Mouse (Mus musculus): Measurements from ENCODE around the gene Camkmt.
A peak's percentile ranks its signal among the peaks of the same experiment; 100 is the strongest.

The Camkmt gene

DNA sequence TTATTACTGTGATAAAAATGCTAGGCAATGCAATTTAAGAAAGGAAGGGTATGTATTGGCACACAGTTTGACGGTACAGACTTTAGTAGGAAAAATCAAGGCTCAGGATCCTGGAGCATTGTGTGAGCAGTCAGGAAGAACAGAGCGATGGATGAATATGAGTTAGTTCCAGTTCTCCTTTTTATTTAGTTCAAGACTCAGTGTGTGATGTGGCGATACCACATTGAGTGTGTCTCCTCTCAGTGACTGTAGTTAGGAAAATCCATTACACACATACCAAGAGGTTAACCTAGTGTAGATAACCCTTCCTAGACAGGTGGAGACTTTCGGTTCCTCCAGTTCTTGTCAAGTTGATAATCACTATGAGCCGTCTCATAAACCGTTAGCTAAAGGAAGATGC lies 1.4 kb downstream of the Camkmt start:
- DNase-seq = no peak

DNA sequence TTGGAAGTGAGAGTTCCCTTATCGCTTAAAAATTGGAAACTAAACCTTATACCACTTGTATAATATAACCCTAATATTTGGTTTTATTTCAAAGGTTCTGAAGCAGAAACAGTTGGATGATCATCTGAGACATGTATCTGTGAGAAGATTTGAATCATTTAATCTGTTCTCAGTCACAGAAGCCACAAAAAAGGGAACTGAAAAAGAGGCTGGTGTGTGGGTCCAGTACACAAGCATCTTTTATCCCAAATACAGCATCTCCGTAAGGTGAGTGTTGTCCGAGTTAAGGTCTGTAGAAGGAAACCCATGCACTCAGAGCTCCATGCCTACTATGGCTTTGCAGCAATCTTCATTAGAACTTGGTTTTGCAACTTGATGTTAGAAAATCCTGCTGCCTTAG lies 6.0 kb downstream of the Camkmt start:
- no peak for DNase-seq

DNA sequence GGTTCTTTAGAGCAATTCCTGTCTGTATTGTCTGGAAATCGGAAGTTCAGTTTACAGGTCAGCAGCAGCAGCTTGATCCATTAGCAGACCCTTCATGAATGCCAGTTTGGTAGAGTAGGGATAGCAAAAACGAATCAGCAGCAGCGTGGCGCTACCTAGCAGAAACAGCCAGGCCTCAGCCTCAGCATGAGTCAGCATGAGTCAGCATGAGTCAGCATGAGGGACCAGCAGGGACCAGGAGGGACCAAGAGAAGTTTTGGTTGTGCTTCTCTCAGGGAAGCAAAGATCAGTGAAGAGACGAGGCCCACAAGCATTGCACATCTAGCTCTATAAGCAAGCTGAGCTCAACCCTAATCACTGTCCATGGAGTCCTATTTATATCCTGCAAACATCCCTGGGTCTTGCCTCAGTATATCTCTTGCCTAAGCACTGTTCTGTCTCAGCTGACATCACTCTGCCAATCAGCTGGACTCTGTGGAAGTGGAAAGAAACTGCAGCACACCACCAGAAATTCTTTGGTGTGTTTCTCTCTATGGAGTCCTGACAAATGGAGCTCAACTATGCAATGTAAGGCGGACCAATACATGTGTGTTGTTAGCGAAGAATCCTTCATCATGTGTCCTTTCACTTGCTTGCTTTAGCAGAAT lies 8.4 kb downstream of the Camkmt start:
- no peak for DNase-seq

DNA sequence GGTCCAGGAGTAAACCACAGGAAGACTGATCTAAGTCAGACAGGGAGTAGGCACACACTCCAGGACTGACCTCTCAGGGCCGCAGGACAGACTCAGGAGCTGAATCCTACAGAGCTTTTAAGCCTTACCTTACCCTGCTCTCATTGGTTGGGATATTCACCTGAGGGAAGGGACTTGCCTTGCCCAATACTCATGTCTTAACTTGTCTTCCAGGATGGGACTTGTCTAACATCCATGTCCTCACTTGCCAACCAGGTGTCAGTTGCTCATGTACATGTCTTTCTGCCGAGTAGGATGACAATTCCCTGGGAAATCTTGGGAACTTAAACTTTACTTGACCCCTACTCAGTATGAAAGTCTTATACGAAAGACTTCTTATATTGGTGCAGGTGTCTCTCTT lies 9.9 kb downstream of the Camkmt start:
- DNase-seq = no peak

DNA sequence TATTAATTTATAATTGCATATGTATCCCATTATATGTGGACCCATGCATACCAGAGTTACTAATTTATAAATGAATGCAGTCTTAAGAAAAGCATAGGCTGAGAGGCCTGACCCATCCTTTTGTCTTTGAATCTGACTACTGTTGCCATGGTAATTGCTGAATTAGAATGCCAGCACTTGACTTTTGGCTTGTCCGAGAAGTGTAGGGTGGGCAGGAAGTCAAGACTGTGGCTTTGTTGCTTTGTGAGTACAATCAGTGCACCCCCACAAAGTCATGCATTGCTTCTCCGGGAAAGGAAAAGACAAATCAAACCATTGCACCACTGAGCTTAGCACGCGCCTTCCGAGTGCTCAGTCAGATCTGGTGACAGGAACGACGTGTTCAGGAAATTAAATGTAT lies 11.4 kb downstream of the Camkmt start:
- DNase-seq = no peak

DNA sequence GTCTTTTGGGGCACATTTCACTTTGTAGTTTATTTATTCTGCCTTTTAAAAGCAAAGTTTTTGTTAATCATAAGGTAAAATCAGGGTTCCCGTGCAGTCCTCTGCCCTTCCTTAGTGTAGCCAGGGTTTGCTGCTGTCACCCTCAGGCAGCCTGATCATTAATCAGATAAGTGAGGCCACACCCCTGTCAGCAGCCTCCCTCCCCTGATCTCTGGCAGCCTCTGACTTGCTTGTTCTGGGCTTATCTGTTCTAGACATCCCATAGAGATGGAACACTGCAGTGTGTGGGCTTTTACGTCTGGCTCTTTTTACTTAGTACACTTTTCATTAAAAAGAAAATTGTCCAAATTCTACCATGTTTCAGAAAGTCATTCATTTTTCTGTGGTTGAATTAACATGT lies 13.0 kb downstream of the Camkmt start:
- DNase-seq = no peak

DNA sequence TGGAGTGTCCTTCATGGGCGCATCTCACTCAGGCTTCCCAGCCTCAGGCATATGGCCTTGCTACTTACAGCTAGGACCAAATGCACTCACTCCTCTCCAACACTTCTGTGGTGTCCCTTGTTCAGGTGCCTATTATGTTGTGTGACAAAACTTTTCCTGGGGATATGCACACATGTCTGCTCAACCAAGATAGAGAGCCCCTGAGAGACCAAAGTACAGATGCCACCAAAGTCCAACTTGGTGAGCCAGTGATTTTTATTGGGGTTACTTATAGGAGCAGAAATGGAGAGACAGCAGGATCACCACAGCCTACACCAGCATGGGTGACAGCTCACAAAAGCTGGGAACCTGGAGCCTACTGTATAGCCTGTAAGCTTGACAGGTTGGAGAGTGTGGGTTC lies 20.3 kb downstream of the Camkmt start:
- no peak for DNase-seq

DNA sequence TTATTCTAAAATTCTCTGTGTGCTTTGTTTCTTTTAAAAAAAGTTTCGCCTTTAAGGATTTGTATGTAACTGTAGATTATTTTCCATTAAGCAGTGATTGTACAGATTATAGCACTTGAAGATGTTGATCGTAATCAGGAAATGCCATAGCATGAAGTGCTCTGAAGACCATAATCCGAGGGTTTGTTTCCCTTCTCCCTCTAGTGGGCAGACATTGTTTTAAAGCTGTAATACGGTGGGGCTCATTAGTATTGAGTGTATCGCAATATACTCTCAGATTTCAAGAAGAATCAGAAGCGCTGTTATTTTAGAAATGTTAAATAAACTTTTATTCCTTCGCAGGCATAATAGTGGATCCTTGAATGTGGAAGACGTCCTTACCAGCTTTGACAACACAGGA lies 23.1 kb downstream of the Camkmt start:
- DNase-seq = no peak

DNA sequence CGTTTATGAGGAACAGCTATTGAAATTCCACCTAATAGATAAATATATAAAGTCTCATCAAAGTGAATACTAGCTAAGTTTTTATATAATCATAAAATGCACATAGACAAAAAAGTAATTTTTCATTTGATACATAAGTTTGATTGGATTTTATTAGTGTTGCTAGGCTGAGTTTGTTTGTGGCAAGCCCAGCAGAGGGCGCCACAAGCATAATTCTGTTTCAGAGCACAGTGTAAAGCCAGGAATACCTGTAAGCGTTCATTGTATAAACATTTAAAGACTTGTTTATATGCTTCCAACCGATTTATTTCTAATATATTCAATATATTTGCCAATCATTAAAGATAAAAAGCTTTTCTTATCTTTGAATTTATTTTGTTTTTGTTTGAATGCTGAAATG lies 26.3 kb downstream of the Camkmt start:
- DNase-seq = peak; percentile 48

DNA sequence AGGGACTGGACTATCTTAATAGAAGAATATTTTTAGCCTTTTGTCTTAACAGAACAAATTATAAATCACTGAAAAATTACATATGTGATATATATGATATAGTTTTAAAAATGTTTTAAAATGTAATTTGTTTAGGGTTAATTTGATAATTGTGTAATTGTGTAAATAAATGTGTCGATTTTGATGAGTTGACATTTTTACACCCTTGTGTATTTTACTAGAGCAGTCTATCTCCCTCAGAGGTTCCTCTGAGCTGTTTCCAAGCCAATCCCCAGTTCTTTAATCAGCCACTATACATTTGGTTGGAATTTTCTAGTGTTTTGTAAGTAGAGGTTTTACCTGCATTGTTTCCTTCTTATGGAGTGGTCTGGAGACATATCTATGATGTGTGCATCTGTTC lies 48.0 kb downstream of the Camkmt start:
- no peak for DNase-seq

DNA sequence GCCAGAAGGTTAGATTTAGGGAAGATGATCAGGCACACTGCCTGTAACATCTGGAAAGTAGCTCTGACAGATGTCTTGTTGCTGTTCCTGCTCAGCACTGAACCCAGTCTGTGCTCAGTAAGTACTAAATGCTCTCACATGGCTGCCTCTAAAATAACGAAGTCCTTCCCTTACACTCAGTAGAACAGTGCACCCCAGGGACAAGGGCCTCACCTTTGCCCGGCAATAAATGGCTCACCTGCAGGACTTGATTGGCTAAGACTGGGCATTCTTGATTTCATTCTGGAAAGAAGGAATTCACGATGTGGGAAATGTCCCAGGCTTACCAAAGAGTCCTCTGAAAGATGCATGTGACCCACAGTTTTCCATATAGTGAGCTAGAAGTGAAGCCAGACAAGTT lies 51.3 kb downstream of the Camkmt start:
- no peak for DNase-seq

DNA sequence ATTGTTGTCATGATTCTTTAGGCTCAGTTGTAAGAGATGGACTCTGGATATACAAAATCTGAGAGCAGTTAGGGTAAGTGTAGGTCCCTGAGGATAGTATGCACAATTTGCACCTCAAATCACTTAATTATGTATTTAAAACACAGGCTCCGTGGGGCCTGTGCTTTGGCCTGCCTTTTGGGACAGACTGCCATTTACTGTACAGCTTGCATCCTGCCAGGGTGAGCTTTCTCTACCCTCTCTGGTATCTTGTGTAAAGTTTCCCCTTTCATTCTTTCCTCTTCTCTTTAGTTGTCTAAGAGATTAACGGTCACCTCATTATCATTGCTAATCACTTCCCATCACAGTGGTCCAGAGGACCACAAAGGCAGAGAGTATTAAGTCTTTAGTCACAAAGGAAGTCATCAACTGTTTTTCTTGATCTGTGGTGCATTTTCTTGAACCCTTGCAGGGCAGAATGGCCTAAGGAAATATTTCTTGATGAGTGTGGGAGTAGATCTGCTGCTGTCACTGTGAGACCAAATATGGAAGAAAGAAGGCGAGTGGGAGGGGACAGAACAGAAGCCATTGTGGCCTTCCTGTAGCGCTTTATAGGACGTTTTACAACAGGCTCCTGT lies 52.3 kb downstream of the Camkmt start:
- no peak for DNase-seq

DNA sequence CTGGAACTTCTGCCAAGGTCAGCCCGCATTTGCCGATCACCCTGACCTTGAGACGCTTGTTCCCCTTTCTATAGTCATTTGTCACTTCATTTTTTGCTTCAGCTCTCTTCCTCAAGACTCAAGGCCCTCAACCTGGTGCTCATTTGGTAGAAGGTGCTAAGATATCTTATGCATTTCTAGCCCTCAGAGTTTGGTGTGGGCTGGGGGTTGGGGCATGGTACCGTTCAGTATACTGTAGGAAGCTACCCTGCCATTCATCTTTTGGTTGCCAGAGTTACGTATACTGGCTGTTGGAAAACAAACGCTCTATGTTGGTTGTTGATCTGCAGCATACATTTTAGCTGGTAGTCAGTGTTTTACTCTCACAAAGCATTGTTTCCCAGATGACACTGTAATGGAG lies 53.8 kb downstream of the Camkmt start:
- DNase-seq = no peak

DNA sequence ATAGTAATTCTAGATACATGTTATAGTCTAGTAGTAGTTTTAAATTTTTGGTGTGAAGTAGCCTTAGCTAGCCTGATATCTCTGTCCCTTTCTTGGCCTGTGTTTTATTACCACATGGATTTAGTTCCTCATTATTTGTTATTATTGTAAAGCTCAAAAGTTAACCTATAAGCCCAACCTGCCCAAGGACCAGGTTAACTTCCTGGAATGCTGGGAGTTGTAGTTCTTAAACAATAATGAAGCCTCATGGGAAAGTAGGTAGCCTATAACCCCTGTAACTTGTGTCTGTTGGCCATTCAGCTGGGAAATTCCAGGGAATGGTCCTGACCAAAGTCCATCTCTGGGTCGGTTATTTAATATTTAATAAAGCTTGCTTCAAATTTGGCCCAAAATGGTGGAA lies 58.0 kb downstream of the Camkmt start:
- no peak for DNase-seq

DNA sequence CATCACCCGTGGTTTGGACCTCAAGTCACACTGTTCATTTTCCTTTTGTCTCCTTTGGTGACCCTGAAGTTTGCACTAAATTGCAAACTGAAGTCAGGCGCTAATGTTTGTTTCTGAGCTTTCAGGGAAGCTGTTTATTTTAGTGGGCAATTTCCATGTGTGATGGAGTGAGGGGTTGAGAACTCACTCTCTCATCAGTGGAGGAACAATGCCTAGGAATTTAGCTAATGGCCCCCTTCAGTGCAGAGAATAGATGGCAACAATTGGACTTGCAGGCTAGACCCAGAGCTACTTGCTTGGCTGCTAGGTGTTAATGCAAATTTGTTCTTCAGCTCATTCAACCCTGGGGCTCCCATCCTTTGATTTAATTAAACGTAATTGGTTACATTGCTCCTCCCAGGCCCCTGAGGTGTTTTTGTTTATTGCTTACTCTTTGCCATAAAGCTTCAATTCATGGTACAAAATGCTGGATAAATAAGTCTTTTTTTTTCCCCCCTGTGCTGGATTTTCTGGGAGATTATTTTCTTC lies 58.9 kb downstream of the Camkmt start:
- no peak for DNase-seq

DNA sequence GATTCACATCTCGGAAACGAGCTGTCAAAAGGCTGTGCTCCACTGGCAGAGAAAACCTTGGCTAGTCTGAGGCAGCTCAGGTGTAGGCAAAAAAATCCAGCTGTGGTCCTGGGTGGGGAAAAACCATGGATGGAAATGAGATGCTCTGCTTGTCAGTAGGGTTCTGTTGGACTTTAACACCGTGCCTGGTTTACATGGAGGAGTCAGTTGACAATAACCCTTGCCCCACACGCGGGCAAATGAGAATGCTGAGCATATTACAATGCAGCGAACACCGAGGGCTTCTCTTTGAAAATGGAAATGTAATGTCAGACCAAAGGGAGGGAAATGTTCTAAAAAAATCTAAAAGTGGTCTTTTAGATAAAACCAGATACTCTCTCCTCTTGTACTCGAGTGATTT lies 60.9 kb downstream of the Camkmt start:
- no peak for DNase-seq

DNA sequence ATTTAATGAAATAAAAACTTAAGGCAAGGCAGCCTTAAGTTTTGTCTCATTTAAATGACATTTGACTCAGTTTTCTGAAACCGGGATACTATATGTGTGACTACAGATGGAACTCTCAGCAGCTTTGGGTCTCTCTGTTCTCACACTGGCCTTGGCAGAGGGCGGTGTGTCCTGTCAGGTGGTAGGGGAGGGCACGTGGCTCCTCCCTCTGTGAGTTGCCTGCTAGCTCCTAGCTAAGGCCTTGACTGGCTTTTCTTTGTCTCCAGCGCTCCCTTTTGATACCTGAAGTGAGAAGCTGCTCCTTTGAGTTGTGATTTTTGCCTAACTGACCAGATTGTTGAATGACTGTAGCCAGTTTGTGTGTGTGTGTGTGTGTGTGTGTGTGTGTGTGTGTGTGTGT lies 67.8 kb downstream of the Camkmt start:
- DNase-seq = no peak

DNA sequence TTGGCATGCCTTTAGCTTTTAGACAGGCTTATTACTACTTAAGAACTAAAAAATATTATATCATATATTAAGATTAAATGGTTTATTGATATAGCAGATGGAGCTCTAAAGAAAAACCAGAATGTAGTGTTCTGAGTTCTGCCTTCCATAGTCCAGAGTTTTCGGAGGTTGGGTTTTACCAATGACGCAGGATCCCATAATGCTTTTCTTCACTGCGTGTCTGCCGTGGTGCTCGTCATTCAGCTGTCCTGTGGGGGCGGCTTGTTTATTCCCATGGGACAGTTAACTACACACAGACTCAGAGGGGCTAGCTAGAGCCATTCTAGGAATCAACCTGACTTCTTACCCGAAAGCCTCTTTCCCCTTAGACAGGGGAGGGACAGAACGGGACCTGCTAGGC lies 69.2 kb downstream of the Camkmt start:
- DNase-seq = peak; percentile 31

DNA sequence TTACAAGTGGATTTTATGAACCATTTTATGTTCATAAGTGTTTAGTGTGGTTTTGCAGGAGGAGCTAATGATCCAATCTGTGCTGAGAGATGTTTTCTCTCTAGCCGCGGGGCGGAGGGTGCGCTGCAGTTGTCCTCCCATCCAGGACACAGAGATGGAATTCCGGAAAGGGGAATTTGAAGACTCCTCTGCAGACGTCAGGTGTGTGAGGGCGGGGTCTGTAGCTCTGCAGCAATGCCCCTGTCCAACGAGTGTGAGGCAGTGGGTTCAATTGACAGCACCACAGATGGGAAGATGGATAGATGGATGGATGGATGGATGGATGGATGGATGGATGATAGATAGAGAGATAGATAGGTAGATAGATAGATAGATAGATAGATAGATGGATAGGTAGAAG lies 70.4 kb downstream of the Camkmt start:
- no peak for DNase-seq

DNA sequence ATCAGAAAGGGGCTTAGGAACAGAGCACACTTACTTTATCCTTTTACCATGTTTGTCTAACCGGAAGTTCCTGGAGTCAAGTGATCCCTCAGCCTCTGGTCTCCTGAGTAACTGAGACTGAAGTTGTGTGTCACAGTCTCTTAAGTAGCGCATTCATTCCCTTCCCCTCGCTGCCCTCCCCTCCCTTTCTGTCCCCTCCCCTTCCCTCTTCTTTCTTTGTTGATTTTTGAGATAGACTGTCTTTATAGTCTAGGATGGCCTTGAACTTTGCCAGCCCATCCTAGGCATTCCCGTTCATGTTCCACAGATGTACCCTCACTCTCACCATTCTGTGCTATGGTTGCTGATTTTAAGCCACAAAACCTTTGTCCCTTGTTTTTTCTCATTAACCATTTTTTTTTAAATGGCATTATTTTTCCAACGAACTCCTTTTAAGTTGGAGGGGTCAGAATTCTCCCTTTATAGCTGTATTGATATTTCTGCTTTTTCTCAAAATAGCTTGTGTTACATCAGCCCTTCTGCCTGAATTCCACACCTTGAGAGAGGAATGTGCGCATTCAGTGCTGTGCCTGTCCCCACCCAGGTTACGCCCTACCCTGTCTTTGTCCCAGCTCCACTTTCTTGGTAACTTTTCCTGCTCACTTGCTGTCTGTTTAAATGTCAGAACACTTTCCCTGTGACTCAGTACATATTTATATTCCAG lies 72.4 kb downstream of the Camkmt start:
- DNase-seq = no peak

DNA sequence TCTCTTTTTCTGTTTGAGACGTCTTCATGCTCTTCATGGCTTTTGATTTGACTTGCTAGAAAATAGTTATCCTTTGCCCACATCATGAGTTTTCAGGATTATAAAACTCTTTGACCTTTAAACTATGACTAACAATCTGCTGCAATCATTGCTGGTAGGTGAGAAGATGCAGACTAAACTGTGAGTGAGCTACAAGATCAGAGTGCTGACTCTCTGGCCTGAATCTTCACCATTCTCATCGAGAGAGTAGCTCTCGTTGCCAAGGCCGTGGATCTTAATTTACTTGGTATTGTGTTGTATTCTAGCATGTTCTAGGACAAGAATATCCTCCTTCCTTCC lies 72.9 kb downstream of the Camkmt start:
- DNase-seq = no peak

DNA sequence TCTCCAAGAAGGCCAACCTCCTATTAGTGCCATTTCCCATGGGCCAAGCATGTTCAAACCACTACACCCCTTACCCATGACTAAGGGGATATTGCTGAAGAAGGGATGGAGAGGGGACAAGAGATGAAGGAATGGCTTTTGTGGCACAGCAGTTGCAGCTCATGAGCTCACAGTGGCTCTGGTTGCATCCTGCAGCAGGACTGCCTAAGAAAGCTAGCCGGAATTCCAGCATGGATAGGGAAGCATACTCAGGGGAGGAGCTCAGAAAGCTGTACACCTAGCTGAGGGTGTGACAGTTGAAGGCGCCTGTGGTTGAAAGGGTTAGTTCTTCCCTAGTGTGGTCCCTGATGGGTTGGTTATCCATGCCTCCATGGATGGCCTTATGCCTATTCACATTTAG lies 78.4 kb downstream of the Camkmt start:
- no peak for DNase-seq

DNA sequence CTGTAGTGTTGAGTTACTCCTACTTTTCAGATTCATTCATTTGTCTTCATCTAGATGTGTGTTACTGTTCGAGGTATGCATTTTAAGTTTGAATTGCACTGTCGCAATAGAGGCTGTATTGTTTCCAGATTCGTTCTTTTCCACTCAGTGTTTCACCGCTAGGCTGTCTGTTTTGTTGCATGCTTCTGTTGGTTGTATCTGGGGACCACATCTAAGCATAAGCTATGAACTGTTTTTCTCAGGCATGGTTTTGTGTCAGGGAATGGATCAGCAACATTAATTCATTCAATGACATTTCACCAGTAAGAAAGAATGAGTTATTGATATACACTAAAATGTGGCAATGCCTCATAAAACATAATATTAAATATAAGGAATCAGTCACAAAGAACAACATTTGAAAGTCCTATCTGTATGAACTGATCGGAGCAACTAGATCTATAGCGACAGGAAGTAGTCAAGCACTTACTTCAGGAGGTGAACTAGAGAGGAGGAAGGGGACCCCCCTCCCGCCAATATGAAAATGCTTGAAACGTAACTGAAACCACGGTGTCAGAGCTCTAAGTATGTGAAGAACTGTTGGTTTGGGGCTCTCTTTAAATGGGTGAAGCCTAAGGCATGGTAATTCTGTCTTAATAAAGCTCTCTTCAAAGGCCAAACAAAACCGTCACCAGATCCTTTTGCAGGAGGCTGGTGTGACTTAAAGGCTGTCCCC lies 80.3 kb downstream of the Camkmt start:
- no peak for DNase-seq

DNA sequence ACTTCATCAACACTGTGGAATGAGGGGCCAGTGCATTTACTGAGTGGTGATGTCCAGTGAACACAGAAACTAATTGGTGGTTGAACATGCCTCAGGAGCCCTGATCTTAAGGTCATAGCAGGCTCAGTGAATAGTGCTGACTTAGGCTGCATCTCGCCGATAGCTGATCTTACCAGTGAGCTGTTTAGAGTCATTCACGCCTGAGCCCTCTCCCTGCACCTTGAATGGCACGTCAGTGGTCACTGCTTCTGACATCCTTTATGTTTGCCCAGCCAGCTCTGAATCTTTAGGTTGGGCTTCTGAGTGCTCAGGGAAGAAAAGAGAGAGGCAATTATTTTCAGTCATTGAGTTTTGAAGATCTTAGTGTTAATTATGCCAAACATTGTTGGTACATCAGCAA lies 81.6 kb downstream of the Camkmt start:
- DNase-seq = no peak

All from layer of hippocampus, adult 9-11 months (tissue).